Mouse (Mus musculus): ENCODE data around the gene Thsd4.

The Thsd4 gene

DNA sequence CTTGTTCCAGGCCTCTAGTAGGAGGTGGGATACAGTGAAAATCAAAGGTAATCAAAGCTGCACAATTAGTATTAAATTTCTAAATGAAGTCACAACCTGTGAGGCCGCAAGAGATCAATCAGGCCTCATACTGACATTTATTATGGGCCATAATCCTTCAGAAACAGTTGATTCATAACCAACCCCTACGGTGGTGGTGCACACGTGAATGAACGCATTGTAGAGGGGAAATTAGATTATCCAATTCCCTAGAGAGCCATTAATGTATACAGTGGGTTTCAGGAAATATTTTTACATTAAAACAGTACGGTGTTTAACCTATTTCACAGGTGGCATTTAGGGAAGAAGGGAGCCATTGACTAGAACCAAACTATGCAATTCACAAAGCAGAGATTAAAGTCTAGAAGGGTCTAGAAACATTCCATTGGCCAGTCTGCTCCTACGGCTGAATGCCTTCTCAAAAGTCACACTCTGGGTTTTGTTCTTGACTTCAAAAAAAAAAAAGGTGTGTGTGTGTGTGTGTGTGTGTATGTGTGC, 406.1 kb downstream of the Thsd4 start:
- no peak for ATAC-seq (ENCODE audit: insufficient number of reproducible peaks, low FRiP score, low TSS enrichment)

GRCm38 (mm10) chr9:60115306-60115705, 406.5 kb downstream of the Thsd4 start:
- no peak for ATAC-seq (ENCODE audit: insufficient number of reproducible peaks, low FRiP score, low TSS enrichment)

GRCm38 (mm10) chr9:60110200-60110599, 411.6 kb downstream of the Thsd4 start:
- ATAC-seq (ENCODE audit: insufficient number of reproducible peaks, low FRiP score, low TSS enrichment) = no peak

- no peak for ATAC-seq (ENCODE audit: insufficient number of reproducible peaks, low FRiP score, low TSS enrichment)
Observed at GRCm38 (mm10) chr9:60106683-60107082, 415.2 kb downstream of the Thsd4 start.

DNA sequence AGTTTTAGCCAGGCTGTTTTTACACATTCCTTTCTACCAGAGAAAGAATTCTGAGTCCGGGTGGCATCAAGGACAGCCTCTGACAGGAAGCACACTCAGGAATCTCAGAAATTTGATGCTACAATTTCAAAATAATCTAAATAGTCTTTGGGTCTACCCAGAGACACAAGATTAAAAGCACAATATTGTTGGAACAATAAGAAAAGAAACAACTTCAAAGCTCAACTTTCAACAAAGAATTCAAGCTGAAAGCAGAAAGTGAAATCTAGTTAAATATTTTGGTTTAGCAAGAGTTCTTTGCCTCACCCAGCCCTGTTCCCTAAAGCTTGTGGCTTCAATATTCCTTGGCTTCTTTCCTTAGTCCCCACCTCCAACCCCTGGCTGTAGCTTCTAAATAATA, 415.7 kb downstream of the Thsd4 start:
- ATAC-seq (ENCODE audit: insufficient number of reproducible peaks, low FRiP score, low TSS enrichment) = no peak

- no peak for ATAC-seq (ENCODE audit: insufficient number of reproducible peaks, low FRiP score, low TSS enrichment)
Observed at GRCm38 (mm10) chr9:60094211-60094610, 427.6 kb downstream of the Thsd4 start.

DNA sequence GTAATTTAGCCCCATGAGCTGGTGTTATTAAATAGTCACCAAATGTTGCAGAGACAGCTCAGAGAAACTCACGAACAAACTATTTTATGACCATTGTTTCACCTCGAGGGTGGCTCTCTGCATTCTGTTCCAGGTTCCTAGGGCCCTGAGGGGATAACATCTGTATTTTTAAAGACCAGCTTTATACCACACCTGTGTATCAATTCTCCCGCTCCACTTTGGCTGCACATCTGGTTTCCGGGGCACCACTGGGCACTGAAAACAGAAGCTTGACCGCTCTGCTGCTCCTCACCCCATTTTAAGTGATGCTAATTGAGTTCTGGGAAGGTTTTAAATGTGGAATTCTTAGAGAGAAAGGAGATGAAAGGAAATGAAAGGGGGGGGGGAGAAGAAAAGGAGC, 429.4 kb downstream of the Thsd4 start:
- no peak for ATAC-seq (ENCODE audit: insufficient number of reproducible peaks, low FRiP score, low TSS enrichment)

- no peak for ATAC-seq (ENCODE audit: insufficient number of reproducible peaks, low FRiP score, low TSS enrichment)
Observed at GRCm38 (mm10) chr9:60089441-60089840, 432.4 kb downstream of the Thsd4 start.

GRCm38 (mm10) chr9:60088101-60088500, 433.7 kb downstream of the Thsd4 start:
- no peak for ATAC-seq (ENCODE audit: insufficient number of reproducible peaks, low FRiP score, low TSS enrichment)

DNA sequence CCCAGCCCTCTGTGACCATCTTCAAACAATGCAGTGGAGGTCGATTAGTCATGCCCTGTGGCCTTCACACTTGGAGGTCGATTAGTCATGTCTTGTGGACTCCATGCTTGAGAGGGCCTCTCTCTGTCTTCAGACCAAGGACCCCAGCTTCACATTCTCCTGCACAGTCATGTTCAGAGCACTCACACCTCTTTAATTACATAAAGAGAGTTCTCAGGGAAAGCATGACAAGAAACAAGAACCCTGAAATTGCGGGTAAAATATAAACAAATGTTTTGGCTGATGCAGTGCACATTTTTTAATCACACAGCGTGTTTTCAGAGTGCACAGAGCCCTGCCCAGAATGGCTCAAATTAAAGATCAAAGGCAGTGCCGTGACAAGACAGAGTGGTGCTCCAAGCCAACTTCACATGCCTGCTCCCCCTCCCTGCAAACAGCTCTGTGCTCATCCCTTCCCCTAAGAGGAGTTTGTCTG, 439.7 kb downstream of the Thsd4 start:
- ATAC-seq (ENCODE audit: insufficient number of reproducible peaks, low FRiP score, low TSS enrichment) = no peak

DNA sequence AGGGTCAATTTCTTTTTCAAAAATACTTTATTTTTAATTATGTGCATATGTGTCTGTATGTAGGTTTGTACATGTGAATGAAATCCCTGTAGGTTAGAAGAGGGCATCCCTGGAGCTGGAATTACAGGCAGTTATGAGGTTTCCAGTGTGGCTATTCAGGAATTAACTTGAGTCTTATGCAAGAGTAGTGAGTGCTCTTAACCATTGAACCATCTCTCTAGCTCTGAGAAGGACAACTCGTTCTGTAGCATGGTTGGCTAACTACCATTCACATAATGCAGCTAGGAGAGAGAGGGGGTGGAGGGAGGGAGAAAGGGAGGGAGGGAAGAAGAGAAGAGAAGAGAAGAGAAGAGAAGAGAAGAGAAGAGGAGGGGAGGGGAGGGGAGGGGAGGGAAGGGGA, 444.1 kb downstream of the Thsd4 start:
- no peak for ATAC-seq (ENCODE audit: insufficient number of reproducible peaks, low FRiP score, low TSS enrichment)

- no peak for ATAC-seq (ENCODE audit: insufficient number of reproducible peaks, low FRiP score, low TSS enrichment)
Observed at GRCm38 (mm10) chr9:60076396-60076795, 445.4 kb downstream of the Thsd4 start.

DNA sequence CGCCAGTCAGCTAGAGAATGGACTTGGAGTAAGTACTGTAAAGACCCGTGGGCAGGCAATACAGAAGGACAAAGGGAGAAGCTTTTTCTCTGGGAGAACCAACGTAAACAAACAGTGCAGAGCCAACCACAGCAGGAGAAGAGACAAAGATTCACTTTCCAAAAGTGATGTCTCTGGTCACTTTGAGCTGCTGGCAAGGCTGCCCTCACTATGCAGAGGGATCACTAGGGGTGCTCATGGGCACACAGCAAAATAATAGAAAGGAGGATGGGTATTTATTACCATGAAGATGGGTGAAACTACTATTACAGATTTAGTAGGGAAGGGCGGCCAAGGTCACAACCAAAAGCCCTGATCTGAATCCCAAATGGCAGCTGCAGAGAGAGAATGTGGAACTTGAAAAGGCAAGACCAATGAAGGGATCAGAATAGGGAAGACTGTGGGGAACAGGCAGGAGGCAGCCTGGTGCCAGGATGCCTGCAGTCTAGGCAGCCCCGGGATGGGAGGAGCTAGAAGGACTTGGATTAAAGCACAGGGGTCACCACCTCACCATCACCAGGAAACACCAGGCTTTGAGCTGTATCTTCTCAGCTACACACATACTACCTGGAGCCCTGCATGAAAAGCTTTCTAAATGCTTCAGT, 450.1 kb downstream of the Thsd4 start:
- ATAC-seq (ENCODE audit: insufficient number of reproducible peaks, low FRiP score, low TSS enrichment) = no peak

DNA sequence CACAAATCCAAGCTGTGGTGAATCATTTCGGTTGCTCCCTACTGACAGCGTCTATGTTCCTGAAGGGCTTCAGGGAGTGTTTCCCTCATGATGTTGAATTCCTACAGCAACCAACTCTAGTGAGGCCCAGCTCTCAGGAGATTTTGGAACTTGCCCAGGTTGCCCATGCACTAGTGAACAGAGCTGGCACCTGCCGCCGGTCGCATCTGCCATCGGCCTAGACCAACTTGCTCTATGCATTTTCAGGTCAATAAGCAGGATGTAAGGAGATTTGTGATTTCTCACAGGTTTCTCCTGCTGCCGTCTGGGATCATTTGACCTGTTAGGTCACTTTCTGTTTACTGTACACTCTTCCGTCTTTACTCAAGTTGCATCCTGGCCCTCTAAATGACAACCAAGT, 454.6 kb downstream of the Thsd4 start:
- ATAC-seq (ENCODE audit: insufficient number of reproducible peaks, low FRiP score, low TSS enrichment) = no peak

DNA sequence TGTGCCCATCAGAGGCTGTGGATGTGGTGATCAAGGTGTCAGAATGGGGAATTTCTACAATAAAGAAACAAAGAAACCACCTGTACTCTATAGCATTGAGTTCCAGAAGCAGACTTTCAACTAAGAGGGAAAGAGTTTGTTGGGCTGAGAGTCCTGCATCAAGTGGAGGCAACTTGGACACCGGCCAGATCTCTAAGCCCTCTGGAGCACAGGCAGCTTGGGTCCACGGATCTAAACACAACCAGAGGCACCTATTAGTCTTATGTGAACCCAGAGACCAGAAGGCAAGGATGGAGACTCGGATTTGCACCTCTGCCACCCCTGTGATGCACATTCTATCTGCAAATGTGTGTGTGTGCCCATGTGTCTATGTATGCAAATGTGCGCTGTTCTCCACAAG, 456.7 kb downstream of the Thsd4 start:
- no peak for ATAC-seq (ENCODE audit: insufficient number of reproducible peaks, low FRiP score, low TSS enrichment)

DNA sequence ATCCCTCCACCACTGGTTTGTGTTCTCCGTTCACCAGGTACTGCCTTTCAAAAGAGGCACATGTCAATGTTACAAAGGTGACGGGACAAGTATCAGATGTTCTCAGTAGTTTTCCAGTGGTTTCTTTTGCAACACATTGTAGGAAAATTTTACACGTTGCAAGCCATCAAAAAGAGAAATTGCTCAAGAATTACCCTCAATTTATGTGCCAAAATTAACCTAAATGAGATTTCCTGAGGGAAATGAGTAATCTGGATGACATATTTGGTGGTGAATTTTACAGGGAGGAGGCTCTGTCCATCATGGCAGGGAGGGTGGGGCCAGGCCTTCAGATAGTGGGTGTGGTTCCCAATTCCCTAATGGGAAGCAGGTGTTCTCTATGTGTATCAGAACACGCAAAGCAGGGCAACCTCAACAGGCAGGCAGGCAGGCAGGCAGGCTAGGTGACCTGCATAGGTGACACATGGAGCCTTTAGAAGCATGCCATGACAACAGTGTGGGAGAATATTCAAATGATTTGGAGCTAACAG, 458.6 kb downstream of the Thsd4 start:
- ATAC-seq (ENCODE audit: insufficient number of reproducible peaks, low FRiP score, low TSS enrichment) = no peak

DNA sequence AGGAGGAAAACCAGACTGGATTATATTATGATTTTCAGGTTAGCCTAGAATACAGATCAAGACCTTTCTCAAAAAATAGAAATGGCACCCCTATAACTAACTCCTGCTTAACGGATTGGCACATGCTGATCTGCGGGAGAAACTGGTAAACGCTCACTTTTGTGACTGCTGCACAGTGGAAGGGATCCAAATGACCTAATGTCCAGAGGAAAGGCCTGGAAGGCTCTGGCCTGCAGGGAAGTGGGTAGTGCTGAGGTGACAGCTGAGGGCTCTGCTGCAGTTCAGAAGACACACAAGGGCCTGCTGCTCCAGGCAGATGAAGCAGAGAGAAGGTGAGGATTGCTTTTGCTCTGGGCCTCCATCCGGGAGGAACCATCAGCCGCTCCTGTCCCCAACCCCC, 465.7 kb downstream of the Thsd4 start:
- ATAC-seq (ENCODE audit: insufficient number of reproducible peaks, low FRiP score, low TSS enrichment) = no peak

DNA sequence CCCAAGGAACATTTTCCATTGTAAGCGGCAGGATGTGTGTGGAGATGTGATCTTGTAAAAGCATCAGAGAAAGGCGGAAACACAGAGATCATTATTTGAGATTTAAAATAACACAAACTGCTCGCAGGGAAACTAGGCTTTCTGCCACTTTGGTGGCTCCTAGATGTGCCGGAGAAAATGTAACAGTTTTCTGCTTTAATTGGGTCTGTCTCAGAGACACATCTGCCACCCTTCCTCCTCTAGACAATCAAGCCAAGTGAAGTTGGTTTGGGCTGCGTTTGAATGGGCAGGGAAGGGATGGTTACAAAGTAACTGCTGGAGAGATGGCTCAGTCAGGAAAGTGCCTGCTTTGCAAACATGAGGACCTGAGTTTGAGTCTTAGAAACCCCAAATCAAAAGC, 466.9 kb downstream of the Thsd4 start:
- ATAC-seq (ENCODE audit: insufficient number of reproducible peaks, low FRiP score, low TSS enrichment) = no peak

- ATAC-seq (ENCODE audit: insufficient number of reproducible peaks, low FRiP score, low TSS enrichment) = no peak
Observed at GRCm38 (mm10) chr9:60053117-60053516, 468.7 kb downstream of the Thsd4 start.

DNA sequence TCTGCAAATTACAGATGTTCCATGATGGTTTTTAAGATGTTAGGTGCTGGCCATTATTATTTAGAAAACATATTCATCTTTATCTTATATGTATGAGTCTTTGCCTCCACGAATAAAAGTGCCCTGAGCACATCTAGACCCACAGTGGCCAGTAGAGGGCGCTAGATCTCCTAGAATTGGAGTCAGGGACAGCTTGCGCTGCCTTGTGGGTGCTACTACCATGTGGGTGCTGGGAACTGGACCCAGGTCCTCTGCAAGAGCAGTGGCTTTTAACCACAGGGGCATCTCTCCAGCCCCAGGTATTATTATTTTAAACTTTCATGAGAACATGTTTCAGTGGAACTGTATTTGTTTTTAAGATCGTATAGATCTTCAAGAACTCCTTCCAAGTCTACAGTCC, 469.4 kb downstream of the Thsd4 start:
- no peak for ATAC-seq (ENCODE audit: insufficient number of reproducible peaks, low FRiP score, low TSS enrichment)

GRCm38 (mm10) chr9:60043175-60043574, 478.7 kb downstream of the Thsd4 start:
- no peak for ATAC-seq (ENCODE audit: insufficient number of reproducible peaks, low FRiP score, low TSS enrichment)

- ATAC-seq (ENCODE audit: insufficient number of reproducible peaks, low FRiP score, low TSS enrichment) = no peak
Observed at GRCm38 (mm10) chr9:60034883-60035282, 487.0 kb downstream of the Thsd4 start.
